Mouse (Mus musculus): ENCODE measurements around the gene Slc22a15.

Slc22a15 gene

DNA sequence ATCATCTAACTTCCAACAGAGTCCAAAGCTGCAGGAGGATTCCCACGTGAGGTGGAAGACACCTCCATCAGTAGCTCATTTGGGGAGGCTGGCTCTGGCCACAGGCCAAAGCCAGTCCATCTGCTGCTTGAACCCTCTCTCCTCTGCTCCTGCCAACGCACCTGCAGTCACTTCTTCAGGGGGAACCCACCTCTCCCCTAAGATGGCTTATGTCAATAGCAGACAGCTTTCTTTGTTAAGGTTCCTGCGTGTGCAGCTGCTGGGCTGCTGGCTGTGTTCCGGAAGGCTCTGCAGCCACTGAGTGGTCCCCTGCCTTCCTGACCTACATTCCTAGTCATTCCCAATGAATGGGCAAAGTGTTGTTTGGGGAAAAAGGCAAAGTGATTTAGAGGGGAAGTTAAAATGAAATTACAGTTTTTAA, 57.2 kb downstream of the Slc22a15 start:
- no peak for DNase-seq (ENCODE audit: low read depth)

DNA sequence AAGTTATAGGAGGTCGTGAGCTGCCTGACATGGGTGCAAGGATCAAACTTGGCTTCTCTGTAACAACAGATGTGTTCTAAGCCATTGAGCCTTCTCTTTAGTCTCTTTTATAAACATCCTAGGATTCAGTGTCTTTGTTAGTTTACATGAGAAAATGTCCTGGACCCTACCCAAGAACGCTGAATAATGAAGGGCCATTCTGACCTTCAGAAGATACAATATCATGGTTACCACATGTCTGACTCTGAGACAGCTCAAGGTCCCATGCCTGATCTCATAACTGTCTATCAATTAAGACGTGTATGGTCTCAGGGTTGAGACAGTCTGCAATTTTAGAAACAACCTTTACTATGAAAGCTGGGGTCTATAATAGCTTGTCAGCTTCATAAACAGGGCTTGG, 62.4 kb downstream of the Slc22a15 start:
- DNase-seq (ENCODE audit: low read depth) = no peak

DNA sequence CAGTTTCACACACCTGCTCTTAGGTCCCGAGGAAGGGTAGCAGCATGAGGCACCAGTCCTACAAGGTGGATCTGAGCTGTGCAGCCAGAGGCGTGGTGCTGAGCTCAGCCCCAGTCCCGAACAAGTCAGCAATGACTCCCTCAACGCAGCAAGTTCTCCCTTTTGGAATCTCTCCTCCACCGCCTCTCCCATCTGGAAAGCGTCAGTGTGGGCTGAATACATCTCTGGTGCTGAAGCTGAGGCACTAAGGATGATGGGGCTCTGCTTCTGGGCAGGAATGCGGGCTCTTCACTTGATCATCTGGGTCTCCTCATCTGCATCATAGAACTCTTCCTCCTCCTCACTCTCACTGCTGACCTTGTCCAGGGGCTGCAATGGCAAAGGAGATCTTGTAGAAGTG, 64.1 kb downstream of the Slc22a15 start:
- DNase-seq (ENCODE audit: low read depth) = no peak

DNA sequence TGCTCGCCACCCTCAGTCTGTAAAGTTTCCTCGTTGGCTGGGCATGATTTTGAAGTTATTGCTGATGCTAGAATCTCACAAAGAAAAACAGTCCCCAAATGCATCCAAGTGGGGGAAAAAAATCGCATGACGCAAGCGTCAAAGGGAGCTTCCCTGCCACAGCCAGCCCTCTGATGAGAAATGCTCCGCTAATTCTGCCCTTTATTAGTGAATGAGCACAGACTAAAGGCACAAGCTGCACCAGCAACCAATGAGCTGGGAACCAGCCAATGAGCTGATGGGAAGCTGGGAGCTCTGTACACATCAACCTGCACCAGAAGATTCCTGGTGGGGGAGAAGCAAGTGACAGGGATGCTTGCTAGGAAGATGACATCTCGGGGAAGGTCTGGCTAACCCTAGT, 64.5 kb downstream of the Slc22a15 start:
- no peak for DNase-seq (ENCODE audit: low read depth)

DNA sequence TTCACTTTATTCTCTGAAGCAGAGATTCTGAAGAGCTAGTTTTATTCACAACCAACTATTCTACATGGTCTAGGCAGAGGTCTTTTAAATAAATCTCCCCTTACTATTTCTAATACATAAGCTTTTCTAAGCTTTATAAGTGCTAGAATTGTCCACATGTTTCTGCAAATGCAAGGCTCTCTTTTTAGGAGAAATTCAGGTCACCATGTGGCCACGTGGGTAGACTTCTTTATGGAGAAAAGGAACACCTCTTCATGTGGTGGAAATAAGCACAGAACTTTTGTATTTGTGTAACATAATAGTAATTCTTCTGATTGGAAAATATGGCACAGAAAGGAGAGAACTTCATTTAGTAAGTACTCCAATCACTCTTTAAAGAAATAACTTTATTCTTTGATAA, 70.2 kb downstream of the Slc22a15 start:
- no peak for DNase-seq (ENCODE audit: low read depth)

DNA sequence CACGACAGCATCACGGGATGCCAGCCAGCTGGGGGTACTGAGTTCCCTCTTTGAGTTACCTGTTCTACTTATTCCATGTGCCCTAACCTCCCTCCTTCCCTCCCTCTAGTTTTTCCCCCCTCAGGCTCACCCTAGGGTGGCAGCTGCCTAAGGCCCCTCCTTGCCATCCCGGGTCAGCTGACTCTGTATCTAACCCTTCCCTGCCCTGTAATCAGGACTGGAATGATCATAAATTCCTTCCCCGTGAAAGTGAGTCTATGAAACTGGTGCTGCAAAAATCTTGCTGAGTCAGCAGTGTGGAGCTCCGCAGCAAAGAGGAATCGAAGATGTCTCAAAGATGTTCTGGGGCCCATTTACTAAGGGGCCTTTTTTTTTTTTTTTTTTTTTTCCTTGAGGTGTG, 72.9 kb downstream of the Slc22a15 start:
- DNase-seq (ENCODE audit: low read depth) = no peak

DNA sequence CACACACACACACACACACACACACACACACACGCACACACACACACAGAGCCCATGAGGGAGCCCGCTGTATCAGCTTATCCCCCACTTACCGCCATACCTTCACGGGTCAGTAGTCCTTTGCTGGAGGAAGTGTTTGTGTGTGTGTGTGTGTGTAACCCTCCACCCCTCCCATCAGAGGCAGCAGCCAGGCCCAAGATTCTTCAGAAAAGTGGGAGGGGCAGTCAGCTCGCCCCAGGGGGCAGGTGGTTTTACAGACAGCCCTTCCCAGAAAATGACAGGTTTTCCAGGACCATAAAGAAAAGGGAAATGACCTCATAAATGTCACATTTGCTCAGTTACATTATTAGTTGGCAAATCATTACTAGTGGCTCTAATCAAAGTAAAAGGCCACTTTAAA, 75.4 kb downstream of the Slc22a15 start, which contains the start of gene Mab21l3:
Gene Mab21l3, minus strand, starts transcription at position 144 of the 400 bp plus-strand sequence.
- no peak for DNase-seq (ENCODE audit: low read depth)

DNA sequence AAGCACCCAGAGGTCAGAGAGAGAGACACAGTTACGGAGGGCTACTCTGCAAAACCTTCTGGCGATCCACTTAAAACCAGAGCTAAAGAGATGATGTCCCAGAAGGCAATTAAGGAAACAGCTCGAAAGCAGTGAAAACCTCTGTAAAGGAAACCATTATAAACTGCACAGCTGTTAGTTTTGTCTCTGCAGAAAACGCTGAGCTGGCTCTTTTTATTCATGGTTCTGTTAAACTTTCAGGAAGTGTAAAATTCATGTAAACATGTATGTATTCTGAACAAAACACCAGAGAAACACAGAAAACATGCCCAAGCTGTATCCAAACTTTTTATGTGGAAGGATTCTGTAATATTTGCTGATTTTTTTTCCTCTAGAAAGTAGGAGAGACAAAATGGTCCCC, 78.2 kb downstream of the Slc22a15 start:
- no peak for DNase-seq (ENCODE audit: low read depth)

DNA sequence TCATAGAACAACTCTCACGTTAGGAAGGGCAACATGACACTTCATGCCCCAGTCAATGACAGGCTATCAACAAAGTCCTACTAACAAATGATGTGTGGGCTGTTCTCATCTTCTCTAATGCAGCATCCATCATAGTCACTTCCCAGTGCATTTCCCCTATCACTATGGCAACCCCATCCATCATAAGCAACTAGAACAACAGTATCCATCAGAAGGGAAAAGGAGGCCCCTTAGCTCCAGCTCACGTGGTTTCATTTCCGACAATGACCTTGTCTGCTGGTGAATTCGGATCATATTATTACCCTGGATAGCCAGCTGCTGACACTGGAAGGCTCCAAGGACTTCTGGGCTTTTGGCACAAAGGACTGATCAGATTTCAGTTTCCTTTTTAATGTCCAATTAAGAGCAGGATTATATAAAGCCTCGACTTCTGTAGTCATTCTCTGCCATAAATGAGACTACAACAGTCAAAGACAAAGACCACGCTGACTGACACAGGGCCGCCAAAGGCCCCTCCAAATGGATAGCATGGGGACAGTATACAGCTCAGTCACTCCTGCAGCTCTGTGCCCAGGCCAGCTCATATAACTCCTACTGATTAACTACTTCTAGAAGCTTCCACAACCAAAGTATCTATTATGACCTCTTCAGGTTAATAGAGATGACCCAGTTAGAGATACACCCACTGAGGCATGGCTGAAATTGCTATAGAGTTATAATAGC, 81.7 kb downstream of the Slc22a15 start:
- DNase-seq (ENCODE audit: low read depth) = no peak

DNA sequence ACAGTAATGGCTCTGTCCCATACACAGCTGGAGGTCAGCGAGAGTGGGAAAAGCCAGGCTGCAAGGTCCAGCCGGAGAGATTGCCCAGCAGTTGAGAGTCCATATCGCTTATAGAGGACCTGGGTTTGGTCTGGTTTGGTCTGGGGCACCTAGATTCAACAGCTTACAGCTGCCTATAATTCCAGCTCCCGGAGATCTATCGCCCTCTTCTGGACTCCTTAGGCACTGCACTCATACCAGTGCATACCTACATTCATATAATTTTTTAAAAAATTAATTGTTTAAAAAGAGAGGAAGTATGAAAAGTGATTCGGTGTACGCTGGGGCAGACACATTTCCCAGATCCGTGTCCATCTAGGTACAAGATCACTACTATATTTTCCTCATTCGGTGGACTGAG, 84.9 kb downstream of the Slc22a15 start:
- peak; percentile 12 for DNase-seq (ENCODE audit: low read depth)

DNA sequence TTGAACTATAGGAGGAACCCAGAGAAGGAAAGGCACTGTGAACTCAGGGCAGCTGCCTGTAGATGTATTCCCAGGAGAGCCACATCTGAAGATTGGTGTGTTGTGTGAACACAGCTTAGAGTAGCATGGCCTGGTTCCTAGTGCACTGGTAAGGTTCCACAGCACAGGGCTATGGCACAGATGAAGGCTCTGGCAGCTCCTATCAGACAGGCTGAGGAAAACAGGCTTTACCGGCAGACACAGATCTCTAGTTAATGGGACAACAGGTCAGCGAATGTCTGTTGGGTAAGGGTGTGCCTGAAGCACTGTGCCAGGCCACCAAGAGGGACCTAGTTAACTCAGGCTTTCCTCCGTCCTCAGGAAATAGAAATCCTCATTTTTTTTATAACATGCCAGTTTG, 87.3 kb downstream of the Slc22a15 start:
- DNase-seq (ENCODE audit: low read depth) = no peak

DNA sequence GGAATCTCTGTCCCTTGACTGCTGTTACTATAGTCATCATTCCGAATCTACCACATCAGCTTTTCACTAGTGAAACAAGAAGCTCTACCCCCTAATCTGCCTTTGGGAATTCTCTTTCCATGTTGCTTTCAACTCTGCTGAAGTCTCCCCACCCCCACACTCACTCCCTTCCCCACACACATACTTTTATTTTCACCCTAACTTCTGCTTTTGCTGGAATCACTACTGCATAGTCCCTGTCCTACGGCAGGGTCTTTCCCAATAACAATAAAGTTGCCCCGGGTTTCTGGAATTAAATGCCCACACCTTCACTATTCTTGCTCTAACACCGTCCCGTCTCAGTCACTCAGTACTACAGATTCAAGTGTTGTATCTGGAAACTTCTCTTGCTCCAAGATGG, 87.7 kb downstream of the Slc22a15 start:
- no peak for DNase-seq (ENCODE audit: low read depth)

DNA sequence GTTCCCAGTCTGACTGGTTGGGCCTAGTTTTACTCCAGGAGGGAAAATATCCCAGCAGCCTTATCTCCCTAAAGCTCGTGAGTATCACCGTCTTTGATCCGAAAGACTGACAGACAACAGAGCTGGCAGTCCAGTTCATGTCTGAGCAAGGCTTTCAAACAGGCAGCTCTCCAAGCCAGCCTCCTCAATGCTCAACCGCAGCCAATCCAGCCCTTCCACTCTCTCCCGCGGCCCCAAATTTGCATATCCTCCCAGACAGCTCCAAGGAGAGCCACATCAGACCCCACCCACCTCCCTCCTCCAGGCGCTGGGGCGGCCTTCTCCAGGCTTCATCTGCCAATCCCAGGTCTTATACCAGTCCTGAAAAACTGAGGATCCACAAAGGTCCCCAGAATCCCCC, 88.2 kb downstream of the Slc22a15 start:
- no peak for DNase-seq (ENCODE audit: low read depth)

DNA sequence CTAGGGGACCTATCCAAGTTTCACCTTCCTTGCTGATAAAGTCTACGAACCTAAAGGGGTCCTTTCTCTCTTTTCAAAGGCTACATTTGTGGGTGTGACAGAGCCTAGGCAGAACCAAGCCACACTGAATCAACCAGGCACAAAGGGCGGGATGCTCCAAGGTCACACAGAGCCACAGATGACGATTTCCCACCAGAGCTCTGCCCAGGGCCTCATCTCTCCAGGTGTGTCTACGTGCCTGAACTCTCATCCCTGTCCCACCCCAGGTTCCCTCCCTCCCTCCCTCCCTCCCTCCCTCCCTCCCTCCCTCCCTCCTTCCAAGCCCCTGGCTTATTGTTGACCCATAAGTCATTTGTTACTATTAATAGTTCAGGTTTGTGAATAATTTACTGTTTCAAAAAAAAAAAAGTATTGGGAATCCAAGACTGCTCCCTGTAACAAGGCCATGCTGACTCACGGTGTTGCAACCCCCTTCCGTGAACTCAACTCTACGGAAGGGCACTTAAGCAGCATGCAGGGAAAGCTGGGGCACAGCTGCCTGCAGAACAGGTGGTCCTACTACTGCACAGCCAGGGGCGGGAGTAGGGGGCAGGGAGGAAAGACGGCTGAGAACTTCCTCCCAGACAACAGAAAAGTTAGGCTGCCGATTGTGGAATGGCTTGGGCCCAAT, 92.9 kb downstream of the Slc22a15 start:
- DNase-seq (ENCODE audit: low read depth) = no peak

DNA sequence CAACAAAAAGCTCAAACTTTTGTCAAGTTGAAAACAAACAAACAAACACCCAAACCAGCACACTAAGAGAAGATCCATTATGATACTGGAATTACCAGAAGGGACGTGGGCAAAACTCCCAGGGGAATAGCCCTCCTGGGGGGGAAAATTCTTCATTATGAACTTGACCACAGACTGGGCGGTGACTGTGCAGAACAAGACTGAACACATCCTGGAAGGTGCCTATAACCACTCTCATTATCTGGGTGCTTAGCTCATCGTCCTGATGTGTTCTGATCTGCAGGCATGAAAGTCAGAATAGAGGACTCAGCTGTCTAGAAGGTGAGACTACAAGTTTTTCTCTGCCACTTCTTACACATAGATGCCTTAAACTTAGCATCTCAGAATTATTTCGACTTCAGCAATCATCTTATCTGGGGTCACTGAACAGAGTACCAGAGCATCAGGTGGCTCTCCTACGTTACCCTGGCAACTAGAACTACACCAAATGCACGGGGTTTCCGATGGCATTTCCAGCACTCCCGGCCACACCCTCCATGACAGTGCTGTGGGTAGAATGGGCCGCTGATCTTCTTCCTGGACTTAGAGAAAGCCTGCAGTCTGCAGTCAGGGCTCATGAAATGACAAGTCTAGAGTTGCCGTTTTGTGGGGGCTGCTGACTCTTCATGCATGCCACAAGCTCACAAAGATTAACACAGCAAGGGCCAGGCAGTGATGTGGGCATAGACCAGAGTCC, 94.2 kb downstream of the Slc22a15 start:
- peak; percentile 16 for DNase-seq (ENCODE audit: low read depth)

DNA sequence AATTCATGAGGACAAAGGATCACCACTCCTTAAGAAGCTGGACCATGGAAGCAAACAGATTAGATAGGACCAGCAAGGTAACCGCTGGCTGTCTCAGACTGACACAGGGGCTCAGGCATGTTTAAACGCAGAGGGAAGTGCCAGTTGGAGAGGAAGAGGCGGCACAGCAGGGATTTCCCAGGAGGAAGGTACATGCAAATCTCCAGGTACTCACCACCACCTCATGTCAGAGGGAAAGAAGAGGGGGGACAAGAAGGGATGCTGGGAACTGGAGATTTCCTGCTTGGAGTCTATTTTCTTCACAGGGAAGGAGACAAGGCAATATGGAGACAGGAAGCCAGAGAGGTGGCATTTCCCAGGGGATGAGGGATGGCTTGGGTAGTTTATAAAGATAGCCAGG, 95.7 kb downstream of the Slc22a15 start:
- no peak for DNase-seq (ENCODE audit: low read depth)

DNA sequence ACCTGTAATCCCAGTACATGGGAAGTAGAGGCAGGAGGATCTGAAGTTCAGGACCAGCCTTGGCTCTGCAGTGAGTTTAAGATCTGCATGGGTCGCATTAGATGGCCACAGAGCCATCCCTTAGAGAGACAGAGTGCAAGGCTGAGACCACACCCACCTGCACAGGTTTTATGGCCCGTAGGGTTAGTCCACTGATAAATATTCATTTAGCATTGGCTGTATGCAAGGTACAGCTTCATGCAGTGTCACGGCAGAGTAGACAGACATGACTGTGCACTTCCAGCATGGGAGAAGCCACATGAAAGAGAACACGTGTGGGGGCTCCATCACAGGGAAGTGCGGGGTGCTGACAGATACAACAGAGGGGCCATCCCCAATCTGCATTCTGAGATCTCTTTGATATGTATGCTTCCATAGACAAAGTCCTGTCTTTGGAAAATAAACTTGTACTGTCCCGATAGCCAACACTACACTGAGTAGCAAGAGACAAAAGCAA, 97.0 kb downstream of the Slc22a15 start:
- no peak for DNase-seq (ENCODE audit: low read depth)

DNA sequence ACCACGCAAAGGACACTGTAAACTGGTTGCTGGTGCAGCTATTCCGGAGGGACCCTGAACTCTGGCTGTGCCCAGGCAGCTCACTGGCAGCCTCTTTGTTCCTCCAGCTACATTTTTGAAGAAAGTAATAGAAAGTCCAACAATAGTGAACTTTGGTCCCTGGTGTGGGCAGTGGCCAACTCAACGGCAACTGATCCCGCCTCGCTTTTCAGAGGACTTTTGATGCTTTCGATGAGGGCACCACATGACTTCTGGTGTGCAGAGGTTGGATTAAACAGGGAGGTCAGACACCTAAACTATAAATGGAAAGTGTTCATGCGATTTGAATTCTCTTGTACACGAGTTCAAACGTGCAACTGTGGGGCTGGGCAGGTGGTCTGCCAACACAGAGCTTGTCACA, 99.9 kb downstream of the Slc22a15 start:
- no peak for DNase-seq (ENCODE audit: low read depth)

DNA sequence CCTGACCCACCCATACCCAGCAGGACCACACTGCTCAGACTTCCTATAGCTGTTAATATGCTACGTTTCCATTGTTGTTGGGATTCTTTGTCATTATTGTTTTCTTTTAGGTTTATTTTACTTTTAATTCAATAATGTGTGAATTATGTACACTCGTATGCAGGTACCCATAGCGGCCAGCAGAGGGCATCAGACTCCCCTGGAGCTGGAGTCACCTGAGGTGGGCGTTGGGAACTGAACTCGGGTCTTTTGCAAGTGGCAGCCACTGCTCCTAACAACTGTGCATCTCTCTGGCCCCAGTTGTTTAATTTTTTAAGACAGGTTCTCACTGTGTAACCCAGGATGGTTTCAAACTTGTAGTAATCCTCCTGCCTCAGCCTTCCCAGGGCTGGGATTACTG, 102.2 kb downstream of the Slc22a15 start:
- DNase-seq (ENCODE audit: low read depth) = no peak

DNA sequence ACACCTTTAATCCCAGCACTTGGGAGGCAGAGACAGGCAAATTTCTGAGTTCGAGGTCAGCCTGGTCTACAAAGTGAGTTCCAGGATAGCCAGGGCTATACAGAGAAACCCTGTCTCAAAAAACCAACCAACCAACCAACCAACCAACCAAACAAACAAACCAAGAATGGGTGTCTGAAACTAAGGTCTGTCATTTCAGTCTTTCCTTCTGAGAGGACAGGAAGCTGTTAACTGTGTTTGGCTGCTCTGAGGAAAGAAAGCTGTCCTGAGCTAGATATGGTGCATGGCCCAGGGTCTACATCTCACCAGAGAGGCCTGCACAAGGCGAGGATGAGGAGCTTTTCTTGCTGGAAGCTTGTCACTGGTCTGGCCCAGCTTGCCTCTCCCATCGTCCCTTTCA, 103.5 kb downstream of the Slc22a15 start:
- DNase-seq (ENCODE audit: low read depth) = peak; percentile 17

DNA sequence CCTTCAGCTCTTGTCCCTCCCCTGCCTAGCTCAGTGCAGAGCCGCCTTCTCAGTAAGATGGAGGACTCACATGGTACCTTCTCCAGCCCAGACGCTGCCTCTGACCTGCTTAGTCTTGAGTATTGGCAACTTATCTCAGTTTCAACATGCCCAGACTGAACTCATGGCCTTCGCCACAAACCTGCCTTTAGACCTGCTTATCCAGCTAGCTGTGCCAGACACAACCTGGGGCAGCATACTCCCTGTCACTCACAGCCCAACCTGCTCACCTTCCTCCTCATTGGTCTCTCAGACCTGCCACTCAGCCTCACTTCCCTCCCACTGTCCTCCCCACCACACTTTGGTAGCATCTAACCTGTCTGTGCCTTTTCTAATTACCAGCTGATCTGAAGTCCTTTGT, 108.2 kb downstream of the Slc22a15 start:
- DNase-seq (ENCODE audit: low read depth) = no peak

DNA sequence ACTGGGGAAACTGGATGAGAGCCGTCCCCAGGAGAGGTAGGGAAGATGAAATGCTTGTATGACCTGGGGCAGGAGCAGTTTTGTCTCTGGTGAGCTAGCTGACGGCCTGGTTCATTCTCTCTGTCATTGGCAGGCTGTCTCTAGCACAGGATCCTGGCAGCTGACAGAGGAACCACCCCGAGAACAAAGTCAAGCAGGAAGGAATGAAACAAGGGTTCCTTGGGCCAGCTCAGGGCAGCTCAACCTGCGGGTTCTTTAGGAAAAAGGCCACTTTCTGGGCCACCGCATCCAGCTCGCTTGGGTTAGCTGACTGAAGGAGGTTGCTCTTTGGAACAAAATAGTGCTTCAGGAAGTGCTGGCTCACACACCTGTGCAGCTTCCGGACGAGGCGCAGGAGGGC, 109.5 kb downstream of the Slc22a15 start:
- DNase-seq (ENCODE audit: low read depth) = no peak

DNA sequence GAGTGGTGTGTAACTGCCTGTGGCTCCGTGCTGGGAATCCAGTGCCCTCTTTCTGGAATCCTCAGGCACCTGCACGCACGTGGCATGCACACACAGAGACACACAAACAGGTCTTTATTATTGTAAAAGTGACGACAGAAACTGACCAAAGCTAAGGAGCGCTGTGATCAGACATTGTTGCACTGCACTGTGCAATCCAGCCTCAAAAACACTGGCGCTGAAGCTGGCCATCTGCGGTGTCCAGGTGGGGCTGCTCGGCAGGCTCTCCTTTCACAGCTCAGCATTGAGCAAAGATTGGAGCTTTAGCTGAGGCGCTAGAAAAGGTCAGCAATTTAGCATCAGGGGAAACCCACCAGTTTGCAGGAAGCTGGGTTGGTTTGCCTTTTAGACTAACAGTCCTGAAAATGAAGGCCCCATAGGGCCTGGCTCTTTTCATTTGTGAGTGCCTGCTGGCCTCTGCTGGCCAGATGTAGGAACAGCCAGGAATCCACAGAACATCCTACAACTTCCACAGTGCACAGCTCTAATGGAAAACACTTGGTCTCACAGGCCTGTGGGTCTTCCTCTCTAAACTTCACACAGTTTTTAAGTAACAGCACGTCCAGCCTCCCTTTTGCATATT, 111.8 kb downstream of the Slc22a15 start:
- peak; percentile 83 for DNase-seq (ENCODE audit: low read depth)

Data from induced T-regulatory cell, adult 2 months (primary cell).